Mouse (Mus musculus) forebrain, postnatal 0 days (tissue): ENCODE results near the gene Mt4. TPM values are rescaled to one million over a fixed set of nuclear protein-coding genes. Genes with fewer than 3 reads are reported as not detected.

Experiments
- ATAC-seq: fragments of 200-750 bp; cut with Nextera tagmentation; 2 replicates; pipeline ENCODE4 v1.8.0; 2017; ENCODE audit warnings: mild to moderate bottlenecking, moderate library complexity
- DNase-seq: peaks from one replicate; pipeline ENCODE4 v3.0.0-alpha.2; 2015
- H3K27ac ChIP-seq: fragments of 300-500 bp; sonication (generic); 2 replicates; pipeline ENCODE4 v1.5.1; 2014; ENCODE audit warnings: low read depth, mild to moderate bottlenecking, antibody characterized with exemption, low read length, moderate library complexity, mixed read lengths
- H3K27me3 ChIP-seq: fragments of 300-500 bp; sonication (generic); 2 replicates; pipeline ENCODE4 v1.6.1; 2014; ENCODE audit warnings: mild to moderate bottlenecking, low read length, mixed read lengths; ENCODE audit not compliant: insufficient read depth
- H3K36me3 ChIP-seq: fragments of 300-500 bp; sonication (generic); 2 replicates; pipeline ENCODE4 v1.6.1; 2014; ENCODE audit warnings: mild to moderate bottlenecking, moderate library complexity; ENCODE audit not compliant: insufficient read depth
- H3K4me1 ChIP-seq: fragments of 300-500 bp; sonication (generic); 2 replicates; pipeline ENCODE4 v1.6.1; 2014; ENCODE audit warnings: antibody characterized with exemption; ENCODE audit not compliant: insufficient read depth
- H3K4me2 ChIP-seq: fragments of 300-500 bp; sonication (generic); 2 replicates; pipeline ENCODE4 v1.6.1; 2014; ENCODE audit warnings: low read depth, mild to moderate bottlenecking, moderate library complexity
- H3K4me3 ChIP-seq: fragments of 300-500 bp; sonication (generic); 2 replicates; pipeline ENCODE4 v1.5.1; 2014; ENCODE audit warnings: low read depth, low read length, mixed read lengths
- H3K9ac ChIP-seq: fragments of 300-500 bp; sonication (generic); 2 replicates; pipeline ENCODE4 v1.6.1; 2014; ENCODE audit warnings: mild to moderate bottlenecking
- H3K9me3 ChIP-seq: fragments of 300-500 bp; sonication (generic); 2 replicates; pipeline ENCODE4 v1.6.1; 2016; ENCODE audit warnings: low read length
- CTCF ChIP-seq: sonication (generic); IDR thresholded peaks from 2 replicates; pipeline ENCODE4 v1.5.1; 2016; ENCODE audit warnings: antibody characterized with exemption, control low read depth, low read depth
- WGBS: fragments of 180-500 bp; shearing (Covaris S2); extraction: QIAGEN DNeasy Blood & Tissue Kit; methylation state at CpG from one replicate; pipeline ENCODE4 v1.1.7; 2014; 5-methylcytosine and 5-hydroxymethylcytosine counted together
- polyA plus RNA-seq: library from polyadenylated mRNA; unstranded; fragments of >200 nt; fragmentation: Nextera tagmentation; extraction: Ambion mirVana; gene quantifications from 2 replicates; pipeline ENCODE4 v1.2.1, GENCODE M21; 2015
- total RNA-seq: library from RNA; depleted of rRNA; stranded (reverse); fragments of >200 nt; gene quantifications from 2 replicates; pipeline ENCODE4 v1.2.3, GENCODE M21; 2014; rRNA removed

The Mt4 gene
- total and polyA plus RNA-seq, 2 experiments from 2014 or later, result not detected

- Histone ChIP-seq H3K27me3 (peaks cover 24% of the 10 kb centered on the region), H3K27ac (no peak overlapping the region), H3K36me3 (no peaks in the 10 kb centered on the region), H3K4me1 (no peaks in the 10 kb centered on the region), H3K4me3 (no peak overlapping the region), H3K9ac (no peak overlapping the region), H3K4me2 (no peak overlapping the region), H3K9me3 (no peaks in the 10 kb centered on the region)
- no peak for TF ChIP-seq CTCF
- no peak for DNase-seq
- 75% methylated on average over 6 of the region's 6 CpGs for WGBS
- ATAC-seq, result no peak
Observed at GRCm38 (mm10) chr8:94185791-94186190, 48.8 kb downstream of the Mt4 start.

- H3K27me3 ChIP-seq, result peaks cover 24% of the 10 kb centered on the region
- H3K36me3 ChIP-seq, result no peaks in the 10 kb centered on the region
- peak; percentile 69 for TF ChIP-seq CTCF
- ATAC-seq (peak; percentile 28), DNase-seq (peak; percentile 44)
- H3K4me1 ChIP-seq, result no peaks in the 10 kb centered on the region
- no peak overlapping the region for H3K9ac ChIP-seq
- H3K4me2 ChIP-seq, result 0 out of 2 replicates have a peak overlapping the region, but pooled peaks have one; percentile 3
- WGBS, result 16% methylated on average over 17 of the region's 17 CpGs
- H3K27ac ChIP-seq, result no peak overlapping the region
- no peak overlapping the region for H3K4me3 ChIP-seq
- H3K9me3 ChIP-seq, result no peaks in the 10 kb centered on the region
Observed at GRCm38 (mm10) chr8:94186542-94186941, 49.5 kb downstream of the Mt4 start.

GRCm38 (mm10) chr8:94187290-94188002 is 50.4 kb downstream of the Mt4 start:
- Histone ChIP-seq H3K36me3 (no peaks in the 10 kb centered on the region), H3K4me3 (no peak overlapping the region), H3K9me3 (no peaks in the 10 kb centered on the region), H3K9ac (no peak overlapping the region), H3K27me3 (peaks cover 24% of the 10 kb centered on the region), H3K4me1 (no peaks in the 10 kb centered on the region), H3K27ac (no peak overlapping the region), H3K4me2 (no peak overlapping the region)
- no peak for ATAC-seq
- no peak for DNase-seq
- TF ChIP-seq CTCF, result no peak
- WGBS, result 41% methylated on average over 21 of the region's 21 CpGs

Other genes starting within 250 kb of the Mt4 start
- 163 and 217 TPM in 2 replicates for gene Amfr, start 124.4 kb upstream of the Mt4 start, total RNA-seq
- gene Amfr, start 124.4 kb upstream of the Mt4 start, polyA plus RNA-seq, result 82.8 and 90.2 TPM in 2 replicates
- gene Nudt21, start 100.2 kb upstream of the Mt4 start, total RNA-seq, result 107 and 110 TPM in 2 replicates
- gene Nudt21, start 100.2 kb upstream of the Mt4 start, polyA plus RNA-seq, result 104 and 131 TPM in 2 replicates
- gene Ogfod1, start 100.0 kb upstream of the Mt4 start, total RNA-seq, result 15.4 and 17.9 TPM in 2 replicates
- gene Ogfod1, start 100.0 kb upstream of the Mt4 start, polyA plus RNA-seq, result 5.3 and 8.2 TPM in 2 replicates
- gene Bbs2, start 38.3 kb upstream of the Mt4 start, total RNA-seq, result 21.1 and 22.6 TPM in 2 replicates
- gene Bbs2, start 38.3 kb upstream of the Mt4 start, polyA plus RNA-seq, result 8.9 and 14.9 TPM in 2 replicates
- 151 and 445 TPM in 2 replicates for gene Mt3, start 15.4 kb downstream of the Mt4 start, total RNA-seq
- gene Mt3, start 15.4 kb downstream of the Mt4 start, polyA plus RNA-seq, result 316 and 341 TPM in 2 replicates
- 36.4 and 88.1 TPM in 2 replicates for gene Mt2, start 35.5 kb downstream of the Mt4 start, total RNA-seq
- 139 and 143 TPM in 2 replicates for gene Mt2, start 35.5 kb downstream of the Mt4 start, polyA plus RNA-seq
- 205 and 418 TPM in 2 replicates for gene Mt1, start 41.9 kb downstream of the Mt4 start, total RNA-seq
- 386 and 411 TPM in 2 replicates for gene Mt1, start 41.9 kb downstream of the Mt4 start, polyA plus RNA-seq
- 43.7 and 44.5 TPM in 2 replicates for gene Nup93, start 77.4 kb downstream of the Mt4 start, total RNA-seq
- 31.4 and 36.7 TPM in 2 replicates for gene Nup93, start 77.4 kb downstream of the Mt4 start, polyA plus RNA-seq
- 0.29 TPM in 1 of 2 replicates, not detected in the other for gene Slc12a3, start 192.0 kb downstream of the Mt4 start, total RNA-seq
- gene Slc12a3, start 192.0 kb downstream of the Mt4 start, polyA plus RNA-seq, result 0.08 and 0.12 TPM in 2 replicates
- 68.2 and 79.7 TPM in 2 replicates for gene Herpud1, start 249.2 kb downstream of the Mt4 start, total RNA-seq
- 60.7 and 63.4 TPM in 2 replicates for gene Herpud1, start 249.2 kb downstream of the Mt4 start, polyA plus RNA-seq